Mouse (Mus musculus) gastrocnemius, postnatal 36 days (tissue): ENCODE measurements around the gene Ralgps1. TPM values are rescaled to one million over a fixed set of nuclear protein-coding genes. Genes with fewer than 3 reads are reported as not detected.
"Not testable (repeated sequence)": the region's sequence is repeated elsewhere in the genome, so short reads cannot be mapped to it uniquely, and the experiment has no call there.

Experiments
- DNase-seq, 2 experiments: peaks; one replicate each; pipeline ENCODE4 v3.0.0; 2022
- intact Hi-C: fragments of 180-260 bp; cut with DNase I; formaldehyde crosslinking; loops from one replicate; pipeline ENCODE4 v1.15.1; 2025
- total RNA-seq, 2 experiments: library from RNA; stranded (reverse); gene quantifications; 2 replicates each; pipeline ENCODE4 v1.2.3; 2021

Gene Ralgps1
- total RNA-seq, 2 experiments from 2014 or later: 2.3 TPM

DNA sequence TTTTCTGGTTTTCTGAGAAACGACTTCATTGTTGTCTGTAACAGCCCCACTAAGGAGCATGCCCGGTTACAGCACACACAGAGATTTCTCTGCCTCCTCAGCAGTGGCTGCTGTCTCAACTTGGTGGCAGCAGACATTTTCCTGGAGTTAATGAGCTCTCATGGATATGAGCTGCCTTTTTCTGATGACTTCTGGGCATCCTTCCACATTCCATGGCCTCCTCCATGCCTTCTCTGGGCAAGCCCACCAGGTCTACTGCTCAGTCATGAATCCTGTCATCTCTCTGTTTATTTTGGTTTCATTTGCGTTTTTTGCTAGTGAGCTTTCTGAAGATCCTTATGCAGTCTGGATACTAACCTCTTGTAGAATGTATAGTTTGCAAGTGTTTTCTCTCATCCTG lies 45.9 kb downstream of the Ralgps1 start:
- no peak for DNase-seq
- intact Hi-C loops: no loop called here

DNA sequence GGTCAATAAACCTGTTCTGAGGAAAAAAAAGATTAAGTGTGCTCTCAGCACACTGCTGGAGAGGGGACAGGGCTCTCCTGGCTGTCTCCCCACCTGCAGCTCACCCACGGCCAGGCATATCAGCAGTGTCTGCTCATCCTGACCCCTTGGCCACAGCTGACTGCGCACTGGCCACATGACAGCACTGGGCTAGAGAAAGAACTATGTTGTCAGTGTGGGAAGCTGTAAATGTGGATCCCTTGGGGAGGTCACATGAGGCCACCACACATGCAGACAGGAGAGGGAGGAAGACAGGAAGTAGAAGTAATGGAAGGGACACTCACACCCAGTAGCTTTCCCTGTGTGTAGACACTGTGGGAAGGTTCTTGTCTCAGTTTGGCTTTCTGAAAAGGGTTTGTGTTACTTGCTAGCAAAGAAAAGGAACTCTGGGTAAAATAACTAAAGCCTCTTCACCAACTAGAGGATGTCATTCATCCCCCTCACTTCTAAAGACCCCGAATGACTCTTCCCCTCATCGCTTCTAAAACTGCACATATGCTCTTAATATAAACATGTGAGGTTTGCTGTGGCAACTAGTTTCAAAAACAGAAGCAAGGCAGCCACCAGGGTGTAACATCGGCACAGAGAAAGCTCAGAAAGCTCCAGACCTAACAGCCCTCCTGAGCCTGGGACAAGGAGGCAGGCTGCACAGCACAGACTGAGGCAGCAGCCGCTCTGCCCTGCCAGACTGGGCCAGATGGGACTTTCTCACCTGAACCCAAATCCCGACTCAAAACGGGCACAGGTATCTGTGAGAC lies 47.3 kb downstream of the Ralgps1 start:
- DNase-seq: peak; percentile 48 to 51
- intact Hi-C loops: no loop called here

GRCm38 (mm10) chr2:33323043-33323625 lies 48.2 kb downstream of the Ralgps1 start:
- intact Hi-C loops, DNase-seq: not testable (repeated sequence)

GRCm38 (mm10) chr2:33321641-33322040 lies 49.6 kb downstream of the Ralgps1 start:
- DNase-seq: no peak

DNA sequence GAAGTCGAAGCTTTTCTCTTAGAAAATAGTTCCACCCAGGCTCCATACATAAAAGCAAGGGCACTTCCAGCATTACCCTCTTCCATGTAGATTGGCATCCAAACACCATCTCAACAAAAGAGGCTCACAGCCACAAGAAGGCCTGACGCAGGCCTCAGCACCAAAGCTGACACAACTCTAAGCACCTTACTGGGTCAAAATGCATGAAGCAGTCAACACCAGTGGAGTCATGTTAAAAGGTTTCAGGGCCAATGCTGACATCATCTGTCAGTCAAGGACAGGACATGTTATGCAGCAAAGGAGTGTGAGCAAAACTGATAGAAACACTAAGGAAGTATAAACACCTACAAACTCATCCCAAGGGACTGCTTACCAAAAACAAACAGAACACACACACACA lies 50.3 kb downstream of the Ralgps1 start:
- no peak for DNase-seq
- intact Hi-C loops: no loop called here

More at GRCm38 (mm10) chr2:33321641-33322040, 49.6 kb downstream of the Ralgps1 start:
- intact Hi-C loops: no loop called here

DNA sequence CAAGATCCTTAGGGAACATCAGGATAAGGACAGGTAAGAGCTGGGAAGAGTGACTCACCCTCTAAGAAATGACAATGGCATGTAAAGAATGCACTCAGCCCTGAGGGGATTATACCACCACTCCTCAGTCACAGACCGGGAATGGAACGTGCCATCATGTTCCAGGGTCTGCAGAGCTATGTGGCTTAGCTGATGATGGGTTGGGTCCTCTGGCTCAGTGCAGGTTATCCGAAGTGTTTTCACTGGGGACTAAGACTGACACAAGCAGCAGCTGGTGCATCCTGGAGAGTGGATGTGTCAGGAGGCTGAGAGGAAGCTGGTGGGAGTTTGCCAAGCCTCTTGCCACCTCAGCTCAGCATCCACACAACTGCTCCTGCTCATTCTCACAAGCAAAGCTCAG lies 50.7 kb downstream of the Ralgps1 start:
- intact Hi-C loops: no loop called here

DNA sequence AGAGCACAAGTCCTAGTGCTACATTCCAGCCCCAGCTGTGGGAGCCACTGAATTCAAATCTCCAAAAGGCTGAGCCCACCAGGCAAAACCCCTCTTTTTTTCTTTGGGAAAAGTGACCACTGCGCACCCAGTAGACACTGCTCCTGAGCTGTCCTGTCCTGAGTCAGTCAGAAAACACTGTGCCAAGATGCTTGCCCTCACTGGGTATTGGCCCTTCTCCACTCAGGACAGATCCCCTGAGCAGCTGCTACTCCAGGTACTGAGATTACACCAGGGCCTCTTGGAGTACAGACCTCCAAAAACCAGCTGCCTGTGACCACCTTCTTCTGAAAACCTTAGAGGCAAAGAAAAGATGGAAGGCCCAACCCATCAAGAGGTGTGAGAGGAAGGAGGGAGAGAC lies 51.4 kb downstream of the Ralgps1 start:
- no peak for DNase-seq
- intact Hi-C loops: loop anchor here (2.0 kb wide), 1 partner anchor 103 kb away; the partner anchor contains the start of gene Angptl2

More for the DNA sequence above, 50.7 kb downstream of the Ralgps1 start:
- DNase-seq: no peak

DNA sequence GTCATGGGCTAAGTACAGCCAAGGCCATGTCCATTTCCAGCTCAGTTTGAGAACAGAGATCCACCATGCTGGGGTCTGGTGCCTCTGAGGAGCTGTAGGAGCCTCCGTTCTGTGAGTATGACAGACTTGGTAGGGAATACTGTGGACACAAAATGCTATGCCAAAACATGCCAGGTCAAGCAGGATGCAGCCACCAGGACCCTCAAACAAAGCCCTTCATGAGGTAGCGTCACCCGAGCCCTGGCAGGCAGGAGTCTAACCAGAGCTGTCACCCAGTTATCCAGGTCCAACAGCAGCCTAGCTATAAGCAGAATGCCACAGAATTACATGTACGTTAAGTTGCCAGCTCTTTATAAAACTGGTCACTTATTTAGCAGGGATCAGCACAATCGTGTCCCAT lies 51.8 kb downstream of the Ralgps1 start:
- intact Hi-C loops: loop anchor here (2.0 kb wide), 1 partner anchor 103 kb away; the partner anchor contains the start of gene Angptl2
- DNase-seq: no peak

DNA sequence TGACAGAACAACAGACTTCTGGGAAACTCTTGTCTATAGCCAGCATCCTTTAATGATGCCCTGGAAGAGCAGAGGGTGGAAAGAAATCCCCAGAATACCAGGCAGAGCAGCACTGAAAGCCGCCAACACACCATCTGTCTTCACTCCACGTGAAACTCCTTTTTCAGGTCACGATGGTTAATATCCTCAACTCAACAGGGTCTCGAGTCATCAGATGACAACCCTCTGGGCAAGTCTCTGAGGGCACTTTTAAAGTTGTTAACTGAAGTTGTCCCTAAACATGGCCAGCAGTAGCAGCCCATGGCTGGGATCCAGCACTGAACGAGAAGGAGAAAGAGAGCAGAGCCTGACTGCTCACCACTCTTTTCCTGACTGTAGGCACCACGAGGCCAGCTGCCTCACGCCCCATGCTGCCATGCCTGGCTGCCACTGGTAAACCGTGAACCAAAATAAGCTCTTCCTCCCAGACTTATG lies 52.8 kb downstream of the Ralgps1 start:
- DNase-seq: no peak
- intact Hi-C loops: loop anchor here (2.0 kb wide), 1 partner anchor 102 kb away; the partner anchor contains the start of gene Angptl2

- DNase-seq: peak; percentile 80 to 89
- intact Hi-C loops: no loop called here
These were observed 54.8 kb downstream of the Ralgps1 start for GRCm38 (mm10) chr2:33316516-33316915.

GRCm38 (mm10) chr2:33316063-33316405 lies 55.3 kb downstream of the Ralgps1 start:
- intact Hi-C loops: no loop called here

DNA sequence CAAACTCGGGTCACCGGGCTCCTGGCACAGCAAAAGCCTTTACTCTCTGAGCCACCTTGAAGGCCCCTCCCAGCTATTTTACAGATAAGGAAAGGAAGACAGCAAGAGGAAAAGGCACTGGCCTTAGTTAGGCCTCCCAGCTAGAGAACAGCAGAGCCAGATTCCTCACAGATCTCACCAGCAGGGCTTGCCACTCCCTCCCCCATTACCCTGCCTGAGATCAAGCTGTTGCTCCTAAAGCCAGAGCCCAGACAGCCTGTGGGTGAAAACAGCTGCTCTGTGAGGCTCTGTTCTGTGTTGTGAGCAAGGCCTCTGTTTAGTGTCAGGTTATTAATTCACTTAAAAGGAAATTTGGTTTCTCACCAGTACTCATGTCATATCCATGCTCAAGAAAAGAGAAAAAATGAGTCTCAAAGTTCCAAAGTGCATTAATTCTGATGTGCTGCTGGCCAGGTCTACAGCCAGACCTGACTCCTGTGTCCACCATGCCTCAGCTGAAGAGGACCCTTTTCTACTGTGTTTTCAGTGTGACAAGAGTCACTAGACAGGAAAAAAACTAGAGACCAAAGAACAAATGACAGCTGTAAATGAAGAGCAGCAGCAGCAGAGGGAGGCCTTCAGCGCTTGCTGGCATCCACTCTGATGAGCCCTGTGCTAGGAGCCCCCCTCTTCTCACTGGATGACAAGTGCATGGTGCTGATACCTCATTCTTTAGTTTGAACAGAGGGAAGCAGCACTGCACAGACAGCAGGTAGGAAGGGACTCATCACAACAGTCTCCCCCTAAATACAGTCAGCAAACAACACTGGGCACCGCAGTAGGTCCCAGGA lies 55.8 kb downstream of the Ralgps1 start:
- intact Hi-C loops: no loop called here
- DNase-seq: peak in 1 of 2 experiments; percentile 17

More at GRCm38 (mm10) chr2:33316063-33316405, 55.3 kb downstream of the Ralgps1 start:
- DNase-seq: no peak

GRCm38 (mm10) chr2:33309426-33309825 lies 61.9 kb downstream of the Ralgps1 start:
- no peak for DNase-seq
- intact Hi-C loops: no loop called here

DNA sequence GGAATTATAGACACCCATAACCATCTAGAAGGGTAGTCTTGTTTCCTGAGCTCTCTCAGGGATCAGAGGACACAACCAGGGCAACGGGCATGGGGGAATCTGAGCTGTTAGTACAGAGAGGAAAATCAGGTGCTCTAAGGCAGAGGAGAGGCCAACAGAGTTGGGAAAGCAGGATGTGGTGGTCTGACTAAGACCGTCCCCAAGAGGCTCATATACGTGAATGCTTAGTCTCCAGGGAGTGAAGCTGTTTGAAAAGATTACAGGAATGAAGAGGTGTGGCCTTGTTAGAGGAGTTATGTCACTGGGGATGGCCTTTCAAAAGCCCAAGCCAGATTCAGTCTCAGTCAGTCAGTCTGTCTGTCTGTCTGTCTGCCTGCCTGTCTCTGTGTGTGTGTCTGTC lies 64.7 kb downstream of the Ralgps1 start:
- no peak for DNase-seq
- intact Hi-C loops: no loop called here

DNA sequence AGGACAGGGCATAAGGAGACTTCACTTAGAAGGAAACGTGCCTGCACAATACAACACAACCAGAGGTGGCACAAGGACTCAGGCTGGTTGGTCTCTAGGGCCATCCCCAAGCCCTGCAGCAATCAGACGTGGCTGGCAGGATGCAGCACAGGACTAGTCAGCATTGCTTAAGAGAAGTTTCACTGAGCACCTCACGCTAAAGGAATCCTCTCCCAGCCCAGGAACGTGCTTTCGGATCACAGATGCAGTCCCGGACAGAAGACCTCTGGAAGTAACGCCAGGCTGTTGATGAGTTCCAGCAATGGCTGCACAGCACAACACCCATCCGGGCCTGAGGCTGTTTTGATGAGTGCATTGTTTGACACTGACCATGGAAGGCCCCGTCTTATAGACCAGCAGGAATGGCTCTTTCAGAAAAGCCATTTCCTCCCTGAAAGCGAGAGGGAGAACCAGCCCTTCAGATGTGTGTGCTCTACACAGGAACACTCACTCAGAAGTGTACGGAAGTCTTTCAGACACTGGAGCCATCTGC lies 67.8 kb downstream of the Ralgps1 start:
- peak in 1 of 2 experiments; percentile 16 for DNase-seq
- intact Hi-C loops: no loop called here

GRCm38 (mm10) chr2:33302828-33303227 lies 68.5 kb downstream of the Ralgps1 start:
- no peak for DNase-seq
- intact Hi-C loops: no loop called here

- intact Hi-C loops: no loop called here
These were observed 68.9 kb downstream of the Ralgps1 start for GRCm38 (mm10) chr2:33302405-33302804.

GRCm38 (mm10) chr2:33300371-33301046 lies 70.8 kb downstream of the Ralgps1 start:
- intact Hi-C loops: no loop called here
- DNase-seq: no peak

More at GRCm38 (mm10) chr2:33302405-33302804, 68.9 kb downstream of the Ralgps1 start:
- no peak for DNase-seq

DNA sequence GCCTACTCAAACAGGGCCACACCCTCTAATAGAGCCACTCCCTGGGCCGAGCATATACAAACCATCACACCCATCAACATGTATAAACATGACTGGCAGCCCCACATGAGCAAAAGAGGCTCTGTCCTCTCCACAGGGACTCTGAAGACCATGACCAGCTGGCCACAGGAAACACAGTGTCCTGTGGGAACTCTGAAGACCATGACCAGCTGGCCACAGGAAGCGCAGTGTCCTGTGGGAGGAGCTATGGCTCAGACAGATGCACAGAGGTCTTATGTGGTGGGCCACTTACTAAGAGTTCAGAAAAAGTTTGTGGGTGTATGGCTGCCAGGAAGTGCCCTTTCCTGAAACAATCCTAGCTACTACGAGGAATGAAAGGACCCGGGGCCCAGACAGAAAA lies 72.4 kb downstream of the Ralgps1 start:
- no peak for DNase-seq
- intact Hi-C loops: no loop called here

GRCm38 (mm10) chr2:33295115-33295514 lies 76.2 kb downstream of the Ralgps1 start:
- no peak for DNase-seq
- intact Hi-C loops: no loop called here
